Mouse (Mus musculus) hematopoietic stem cell, adult 5-6 weeks (primary cell): ENCODE measurements around the gene Comt. TPM values are rescaled to one million over a fixed set of nuclear protein-coding genes. Genes with fewer than 3 reads are reported as not detected.

Experiments used
- ATAC-seq, 2 experiments: fragments of 125-278 bp in 1 of 2; replicated peaks in 1 of 2; 2 replicates each; pipeline ENCODE4 v1.8.0; 2016 to 2017; ENCODE audit warnings: inconsistent platforms in 2 of 2, mild to moderate bottlenecking in 2 of 2, moderate number of reproducible peaks in 2 of 2, low read depth in 1 of 2, moderate TSS enrichment in 1 of 2; ENCODE audit not compliant: low FRiP score in 2 of 2, poor library complexity in 2 of 2, severe bottlenecking in 2 of 2, insufficient read depth in 1 of 2, low TSS enrichment in 1 of 2
- total RNA-seq: library from RNA; stranded (forward); fragments of 172-1452, 232-1000 nt; gene quantifications from 2 replicates; pipeline ENCODE4 v1.2.3, GENCODE M21; 2017

The Comt gene
- total RNA-seq, 1 experiment from 2014 or later: 54.8 TPM

- no peak for ATAC-seq
Observed at GRCm38 (mm10) chr16:18448104-18448503, 21.5 kb upstream of the Comt start.

- no peak for ATAC-seq
Observed at GRCm38 (mm10) chr16:18447243-18447642, 20.6 kb upstream of the Comt start.

DNA sequence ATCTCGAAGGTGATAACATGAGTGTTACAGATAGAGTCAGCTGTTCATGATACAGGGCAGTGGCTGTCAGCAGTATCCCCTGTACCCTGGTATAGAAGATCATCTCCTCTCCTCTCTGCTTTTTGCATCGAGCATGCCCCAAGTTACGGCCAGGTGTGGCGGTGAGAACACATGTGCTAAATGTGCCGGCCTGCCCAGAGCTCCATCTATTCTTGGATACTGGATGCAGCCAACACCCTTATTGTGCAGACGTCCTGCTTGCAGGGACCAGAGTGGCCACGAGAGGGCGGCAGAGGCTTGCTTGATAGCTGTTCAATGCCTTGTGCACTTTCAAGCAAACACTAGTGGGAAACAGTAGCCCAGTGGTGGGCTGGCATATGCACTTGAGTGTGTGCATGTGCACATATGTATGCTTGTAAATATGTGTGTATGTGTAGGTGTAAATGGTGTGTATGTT lies 16.8 kb upstream of the Comt start:
- peak; percentile 88 to 89 for ATAC-seq

GRCm38 (mm10) chr16:18436128-18436527 lies 9.5 kb upstream of the Comt start:
- no peak for ATAC-seq

GRCm38 (mm10) chr16:18433341-18433920 lies 6.8 kb upstream of the Comt start:
- ATAC-seq: no peak

DNA sequence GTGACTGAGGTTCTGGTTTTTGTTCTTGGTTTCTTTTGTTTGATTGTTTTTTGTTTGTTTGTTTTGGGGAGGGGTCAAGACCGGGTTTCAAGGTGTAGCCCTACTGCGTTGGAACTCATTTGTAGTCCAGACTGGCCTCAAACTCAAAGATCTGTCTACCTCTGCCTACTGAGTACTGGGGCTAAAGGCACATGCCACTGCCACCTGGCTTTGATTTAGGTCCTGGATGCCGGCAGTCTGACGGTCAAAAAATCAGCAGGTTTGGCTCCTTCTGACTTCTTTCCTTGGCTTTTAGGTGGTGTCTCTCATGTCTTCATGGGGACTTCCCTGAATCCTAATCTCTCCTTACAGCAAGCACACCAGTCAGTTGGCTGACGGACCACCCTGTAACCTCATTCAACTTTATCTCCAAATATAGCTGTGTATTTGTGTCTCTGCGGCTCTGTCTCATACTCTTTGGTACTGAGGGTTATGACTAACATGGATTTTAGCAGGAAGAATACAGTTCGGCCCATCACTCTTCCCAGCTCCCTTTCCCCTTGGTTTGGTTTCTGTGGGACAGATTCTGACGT lies 4.1 kb upstream of the Comt start:
- no peak for ATAC-seq

DNA sequence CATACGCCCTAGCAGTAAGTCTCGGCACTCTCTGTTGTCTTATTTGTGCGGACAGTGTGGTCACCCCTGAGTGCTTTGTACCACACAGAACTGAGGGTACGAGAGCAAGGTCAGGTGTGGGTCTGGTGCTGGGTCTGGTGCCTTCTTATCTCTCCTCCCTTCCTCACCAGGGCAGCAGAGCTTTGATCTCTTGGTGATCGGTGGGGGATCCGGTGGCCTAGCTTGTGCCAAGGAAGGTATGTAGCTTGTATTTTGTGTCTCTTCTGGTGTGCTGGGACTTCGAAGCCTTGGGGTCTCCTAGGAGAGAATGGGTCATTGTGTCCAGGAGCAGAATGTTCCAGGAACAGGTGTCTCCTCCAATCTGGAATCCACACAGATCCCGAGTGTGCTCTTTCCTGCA lies 3.0 kb upstream of the Comt start:
- no peak for ATAC-seq

- ATAC-seq: no peak
Observed at GRCm38 (mm10) chr16:18428516-18429042, 1.9 kb upstream of the Comt start.

DNA sequence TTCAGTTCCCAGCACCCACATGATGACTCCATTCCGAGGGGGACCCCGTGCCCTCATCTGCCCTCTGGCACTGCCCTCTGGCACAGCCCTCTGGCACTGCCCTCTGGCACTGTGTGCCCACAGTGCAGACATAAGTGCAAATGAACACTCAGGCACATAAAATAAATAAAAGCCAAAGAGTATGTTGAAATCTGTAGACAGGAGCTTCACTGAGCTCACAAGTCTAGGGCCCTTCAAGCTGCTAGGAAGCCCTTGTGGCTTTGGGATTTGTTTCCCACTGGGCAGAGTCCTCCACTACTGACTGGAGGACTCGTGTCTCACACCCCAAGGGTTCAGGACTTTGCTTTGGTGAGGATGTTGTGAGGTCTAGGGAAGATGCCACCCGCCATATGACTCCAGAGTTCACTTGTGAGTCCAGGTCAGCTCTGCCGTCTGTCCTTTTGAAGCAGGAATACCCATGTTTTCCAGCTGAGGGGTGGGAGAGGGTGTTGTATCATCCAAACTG lies 1.4 kb upstream of the Comt start:
- ATAC-seq: no peak

DNA sequence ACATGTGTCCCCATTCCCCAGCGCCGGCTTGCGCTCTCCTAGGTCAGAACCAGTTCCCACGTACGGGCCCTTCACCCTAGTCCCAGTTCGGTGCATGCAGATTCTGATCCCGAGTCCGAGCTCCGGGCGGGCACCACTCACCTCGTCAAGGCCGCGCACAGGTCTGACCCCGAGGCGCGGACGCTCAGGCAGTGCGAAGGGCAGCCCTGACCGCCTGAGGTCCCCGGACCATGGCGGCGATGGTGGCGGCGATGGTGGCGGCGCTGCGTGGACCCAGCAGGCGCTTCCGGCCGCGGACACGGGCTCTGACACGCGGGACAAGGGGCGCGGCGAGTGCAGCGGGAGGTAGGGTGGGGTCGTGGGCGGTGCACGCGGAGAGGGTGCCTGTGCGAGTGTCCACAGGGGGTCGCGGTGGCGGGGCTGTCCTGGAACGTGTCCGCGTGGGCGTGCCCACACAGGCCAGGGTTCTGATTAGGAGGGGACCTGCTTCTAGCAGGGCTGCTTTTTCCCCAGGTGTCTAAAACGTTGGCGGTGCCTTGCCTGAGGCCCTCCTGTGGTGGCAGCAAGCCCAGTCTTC lies 349 bp downstream of the Comt start, which contains the start of gene Txnrd2:
Gene Txnrd2, plus strand, starts transcription at position 170 of the 577 bp plus-strand sequence.
- peak; percentile 68 to 74 for ATAC-seq

GRCm38 (mm10) chr16:18425475-18426214 lies 1.0 kb downstream of the Comt start:
- 0 out of 4 replicates have a peak, but pooled peaks have one; percentile 3 to 8 for ATAC-seq

DNA sequence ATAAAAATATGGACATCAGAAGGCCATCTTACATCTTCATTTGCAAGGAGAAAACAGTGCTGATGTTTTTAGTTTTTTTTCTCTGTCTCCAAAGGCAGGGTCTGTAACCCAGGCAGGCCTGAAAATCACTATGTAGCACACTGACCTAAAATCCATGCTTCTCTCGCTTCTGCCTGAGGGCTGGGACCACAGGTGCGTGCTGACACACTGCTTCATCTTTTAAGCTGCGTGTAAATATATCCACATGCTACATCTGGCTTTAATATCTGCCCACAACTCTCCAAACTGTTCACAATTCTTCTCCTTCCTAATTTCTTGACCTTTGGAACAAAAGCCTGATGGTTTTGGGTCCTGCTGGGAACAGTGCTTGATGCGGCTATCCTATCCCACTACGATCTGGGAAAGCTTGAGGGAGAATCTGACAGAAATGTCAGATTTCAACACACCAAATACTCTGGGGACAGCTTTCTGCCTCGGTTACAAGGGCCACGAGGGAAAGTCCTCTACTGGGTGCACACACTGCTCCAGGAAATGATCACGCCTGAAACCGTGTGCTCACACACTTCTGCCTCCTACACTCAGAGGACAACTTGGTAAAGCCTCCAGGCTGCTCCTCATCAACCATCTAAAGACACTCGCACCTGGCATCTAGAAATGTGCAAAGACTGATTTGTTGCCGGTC lies 2.1 kb downstream of the Comt start:
- no peak for ATAC-seq

DNA sequence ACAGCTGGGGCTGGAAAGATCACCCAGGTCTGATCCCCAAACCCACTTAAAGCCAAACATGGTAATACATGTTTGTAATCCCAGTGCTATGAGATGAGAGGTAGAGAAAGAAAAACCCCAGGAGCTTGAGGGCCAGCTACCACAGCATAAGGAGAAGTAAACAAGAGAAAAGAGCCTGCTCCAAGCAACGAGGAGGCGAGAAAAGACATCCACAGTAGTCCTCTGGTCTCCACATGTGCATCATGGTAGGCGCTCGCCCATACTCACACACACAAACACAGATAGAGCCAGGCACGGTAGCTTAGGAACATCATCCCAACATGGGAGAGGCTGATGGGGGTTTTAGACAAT lies 2.8 kb downstream of the Comt start:
- ATAC-seq: no peak

- ATAC-seq: no peak
Observed at GRCm38 (mm10) chr16:18423203-18423914, 3.3 kb downstream of the Comt start.

DNA sequence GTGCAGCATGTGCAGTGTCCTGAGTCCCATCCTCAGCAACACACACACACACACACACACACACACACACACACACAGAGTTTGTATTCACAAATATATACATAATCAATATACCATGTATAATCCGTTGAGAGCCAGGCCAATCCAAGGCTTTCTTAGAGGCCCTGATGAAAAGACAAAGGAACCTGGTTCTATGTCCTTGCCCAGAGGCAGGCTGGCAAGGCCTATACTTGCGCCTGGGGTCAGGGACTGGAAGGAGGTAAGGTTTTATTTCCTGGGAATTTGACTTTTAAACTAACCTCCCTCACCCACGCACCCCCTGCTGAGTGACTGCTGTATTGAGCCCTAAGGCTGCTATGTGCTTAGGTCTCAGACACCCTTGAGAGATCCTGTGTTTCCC lies 6.1 kb downstream of the Comt start:
- ATAC-seq: no peak

- ATAC-seq: peak in 1 of 2 experiments; percentile 46; a peak in 2 of 4 replicates
Observed at GRCm38 (mm10) chr16:18419603-18420026, 7.0 kb downstream of the Comt start.
